Mouse (Mus musculus): ENCODE data around the gene Ddb1.
"Not testable (repeated sequence)": the region's sequence is repeated elsewhere in the genome, so short reads cannot be mapped to it uniquely, and the experiment has no call there.

Ddb1 gene

GRCm38 (mm10) chr19:10605293-10605900 is at the start of gene Ddb1, which contains the start of gene Tkfc:
Gene Ddb1, plus strand, starts transcription at chr19:10605327.
Gene Tkfc, minus strand, starts transcription at chr19:10605654.
- DNase-seq = peak; percentile 99 to 100

- peak; percentile 87 to 91 for DNase-seq
These were observed 49.3 kb upstream of the Ddb1 start, which contains the start of gene Tmem216 for GRCm38 (mm10) chr19:10555624-10556510. Gene Tmem216, minus strand, starts transcription at chr19:10556238.

GRCm38 (mm10) chr19:10557001-10557400 is 48.1 kb upstream of the Ddb1 start:
- DNase-seq = no peak

- no peak for DNase-seq
These were observed 47.7 kb upstream of the Ddb1 start for GRCm38 (mm10) chr19:10557430-10557829.

- DNase-seq = not testable (repeated sequence)
These were observed 47.2 kb upstream of the Ddb1 start for GRCm38 (mm10) chr19:10557837-10558375.

GRCm38 (mm10) chr19:10560108-10560507 is 45.0 kb upstream of the Ddb1 start:
- DNase-seq = no peak

GRCm38 (mm10) chr19:10561558-10562314 is 43.4 kb upstream of the Ddb1 start:
- no peak for DNase-seq

GRCm38 (mm10) chr19:10562351-10562750 is 42.8 kb upstream of the Ddb1 start:
- no peak for DNase-seq

- DNase-seq = no peak
These were observed 40.8 kb upstream of the Ddb1 start for GRCm38 (mm10) chr19:10564278-10564677.

- no peak for DNase-seq
These were observed 39.9 kb upstream of the Ddb1 start for GRCm38 (mm10) chr19:10565217-10565616.

GRCm38 (mm10) chr19:10569627-10570026 is 35.5 kb upstream of the Ddb1 start:
- DNase-seq = no peak

- DNase-seq = peak; percentile 94 to 95
These were observed 28.2 kb upstream of the Ddb1 start, which contains the start of the genes Cyb561a3 and Tmem138 for GRCm38 (mm10) chr19:10576690-10577561. Gene Cyb561a3, plus strand, starts transcription at chr19:10577172. Gene Tmem138, minus strand, starts transcription at chr19:10577362.

- no peak for DNase-seq
These were observed 25.0 kb upstream of the Ddb1 start for GRCm38 (mm10) chr19:10580102-10580501.

GRCm38 (mm10) chr19:10580761-10581160 is 24.4 kb upstream of the Ddb1 start:
- no peak for DNase-seq

- DNase-seq = no peak
These were observed 23.1 kb upstream of the Ddb1 start for GRCm38 (mm10) chr19:10581984-10582383.

- DNase-seq = no peak
These were observed 21.5 kb upstream of the Ddb1 start for GRCm38 (mm10) chr19:10583550-10584146.

GRCm38 (mm10) chr19:10585112-10585511 is 20.0 kb upstream of the Ddb1 start:
- no peak for DNase-seq

GRCm38 (mm10) chr19:10587231-10587630 is 17.9 kb upstream of the Ddb1 start:
- no peak for DNase-seq

GRCm38 (mm10) chr19:10589127-10589857 is 15.8 kb upstream of the Ddb1 start:
- DNase-seq = no peak

- no peak for DNase-seq
These were observed 14.8 kb upstream of the Ddb1 start for GRCm38 (mm10) chr19:10590301-10590700.
